Mouse (Mus musculus): Measurements from ENCODE around the gene Ankfy1.
"Not testable (repeated sequence)": the region's sequence is repeated elsewhere in the genome, so short reads cannot be mapped to it uniquely, and the experiment has no call there.

The Ankfy1 gene

GRCm38 (mm10) chr11:72760781-72761180, 71.0 kb downstream of the Ankfy1 start:
- Histone ChIP-seq H3K36me3 (ENCODE audit: insufficient read depth, low read length) (peaks cover 88% of the 10 kb centered on the region), H3K27me3 (ENCODE audit: insufficient read depth, low read length) (no peaks in the 10 kb centered on the region), H3K9me3 (ENCODE audit: low read length) (no peaks in the 10 kb centered on the region), H3K4me1 (replicated peaks; ENCODE audit: low read depth, low read length) (no peaks in the 10 kb centered on the region), H3K4me3 (replicated peaks; ENCODE audit: low read length) (no peak overlapping the region)
- no peak for TF ChIP-seq POU5F1 (IDR thresholded peaks at IDR 0.05; ENCODE audit: borderline replicate concordance, low read length)
- TF ChIP-seq NANOG (IDR thresholded peaks at IDR 0.05; ENCODE audit: borderline replicate concordance, low read length) = no peak
- TF ChIP-seq CTCF (conservative IDR thresholded peaks at IDR 0.05; ENCODE audit: low read length) = no peak

- no peaks in the 10 kb centered on the region for H3K4me1 ChIP-seq (replicated peaks; ENCODE audit: low read depth, low read length)
- H3K36me3 ChIP-seq (ENCODE audit: insufficient read depth, low read length) = peaks cover 75% of the 10 kb centered on the region
- H3K9me3 ChIP-seq (ENCODE audit: low read length) = no peaks in the 10 kb centered on the region
- H3K27me3 ChIP-seq (ENCODE audit: insufficient read depth, low read length) = no peaks in the 10 kb centered on the region
- no peak overlapping the region for H3K4me3 ChIP-seq (replicated peaks; ENCODE audit: low read length)
- TF ChIP-seq CTCF (conservative IDR thresholded peaks at IDR 0.05; ENCODE audit: low read length) (no peak), NANOG (IDR thresholded peaks at IDR 0.05; ENCODE audit: borderline replicate concordance, low read length) (no peak), POU5F1 (IDR thresholded peaks at IDR 0.05; ENCODE audit: borderline replicate concordance, low read length) (no peak)
Observed at GRCm38 (mm10) chr11:72764270-72764669, 74.5 kb downstream of the Ankfy1 start.

GRCm38 (mm10) chr11:72767716-72768115, 77.9 kb downstream of the Ankfy1 start:
- Histone ChIP-seq H3K9me3 (ENCODE audit: low read length) (no peaks in the 10 kb centered on the region), H3K4me3 (replicated peaks; ENCODE audit: low read length) (no peak overlapping the region), H3K27me3 (ENCODE audit: insufficient read depth, low read length) (no peaks in the 10 kb centered on the region), H3K36me3 (ENCODE audit: insufficient read depth, low read length) (peaks cover 53% of the 10 kb centered on the region), H3K4me1 (replicated peaks; ENCODE audit: low read depth, low read length) (peaks cover 6% of the 10 kb centered on the region)
- TF ChIP-seq CTCF (conservative IDR thresholded peaks at IDR 0.05; ENCODE audit: low read length) (no peak), POU5F1 (IDR thresholded peaks at IDR 0.05; ENCODE audit: borderline replicate concordance, low read length) (no peak), NANOG (IDR thresholded peaks at IDR 0.05; ENCODE audit: borderline replicate concordance, low read length) (no peak)

- Histone ChIP-seq H3K4me3 (replicated peaks; ENCODE audit: low read length) (no peak overlapping the region), H3K36me3 (ENCODE audit: insufficient read depth, low read length) (peaks cover 41% of the 10 kb centered on the region), H3K9me3 (ENCODE audit: low read length) (no peaks in the 10 kb centered on the region), H3K4me1 (replicated peaks; ENCODE audit: low read depth, low read length) (peaks cover 6% of the 10 kb centered on the region), H3K27me3 (ENCODE audit: insufficient read depth, low read length) (no peaks in the 10 kb centered on the region)
- TF ChIP-seq POU5F1 (IDR thresholded peaks at IDR 0.05; ENCODE audit: borderline replicate concordance, low read length) (no peak), NANOG (IDR thresholded peaks at IDR 0.05; ENCODE audit: borderline replicate concordance, low read length) (no peak), CTCF (conservative IDR thresholded peaks at IDR 0.05; ENCODE audit: low read length) (no peak)
Observed at GRCm38 (mm10) chr11:72769061-72769460, 79.3 kb downstream of the Ankfy1 start.

GRCm38 (mm10) chr11:72770324-72770723, 80.5 kb downstream of the Ankfy1 start:
- peaks cover 6% of the 10 kb centered on the region for H3K4me1 ChIP-seq (replicated peaks; ENCODE audit: low read depth, low read length)
- no peaks in the 10 kb centered on the region for H3K9me3 ChIP-seq (ENCODE audit: low read length)
- TF ChIP-seq NANOG (IDR thresholded peaks at IDR 0.05; ENCODE audit: borderline replicate concordance, low read length) (no peak), POU5F1 (IDR thresholded peaks at IDR 0.05; ENCODE audit: borderline replicate concordance, low read length) (no peak), CTCF (conservative IDR thresholded peaks at IDR 0.05; ENCODE audit: low read length) (no peak)
- H3K27me3 ChIP-seq (ENCODE audit: insufficient read depth, low read length) = no peaks in the 10 kb centered on the region
- peaks cover 33% of the 10 kb centered on the region for H3K36me3 ChIP-seq (ENCODE audit: insufficient read depth, low read length)
- H3K4me3 ChIP-seq (replicated peaks; ENCODE audit: low read length) = no peak overlapping the region

GRCm38 (mm10) chr11:72770816-72771215, 81.0 kb downstream of the Ankfy1 start:
- Histone ChIP-seq H3K36me3 (ENCODE audit: insufficient read depth, low read length) (peaks cover 33% of the 10 kb centered on the region), H3K27me3 (ENCODE audit: insufficient read depth, low read length) (no peaks in the 10 kb centered on the region), H3K4me1 (replicated peaks; ENCODE audit: low read depth, low read length) (peaks cover 6% of the 10 kb centered on the region), H3K9me3 (ENCODE audit: low read length) (no peaks in the 10 kb centered on the region), H3K4me3 (replicated peaks; ENCODE audit: low read length) (no peak overlapping the region)
- TF ChIP-seq NANOG (IDR thresholded peaks at IDR 0.05; ENCODE audit: borderline replicate concordance, low read length) = no peak
- TF ChIP-seq CTCF (conservative IDR thresholded peaks at IDR 0.05; ENCODE audit: low read length) = no peak
- TF ChIP-seq POU5F1 (IDR thresholded peaks at IDR 0.05; ENCODE audit: borderline replicate concordance, low read length) = no peak

GRCm38 (mm10) chr11:72771461-72771860, 81.7 kb downstream of the Ankfy1 start:
- Histone ChIP-seq H3K4me3 (replicated peaks; ENCODE audit: low read length) (no peak overlapping the region), H3K27me3 (ENCODE audit: insufficient read depth, low read length) (no peaks in the 10 kb centered on the region), H3K9me3 (ENCODE audit: low read length) (peaks cover 6% of the 10 kb centered on the region), H3K36me3 (ENCODE audit: insufficient read depth, low read length) (peaks cover 33% of the 10 kb centered on the region), H3K4me1 (replicated peaks; ENCODE audit: low read depth, low read length) (peaks cover 6% of the 10 kb centered on the region)
- no peak for TF ChIP-seq NANOG (IDR thresholded peaks at IDR 0.05; ENCODE audit: borderline replicate concordance, low read length)
- no peak for TF ChIP-seq CTCF (conservative IDR thresholded peaks at IDR 0.05; ENCODE audit: low read length)
- TF ChIP-seq POU5F1 (IDR thresholded peaks at IDR 0.05; ENCODE audit: borderline replicate concordance, low read length) = no peak

GRCm38 (mm10) chr11:72772611-72773010, 82.8 kb downstream of the Ankfy1 start:
- H3K4me3 ChIP-seq (replicated peaks; ENCODE audit: low read length); H3K4me1 ChIP-seq (replicated peaks; ENCODE audit: low read depth, low read length); H3K9me3 ChIP-seq (ENCODE audit: low read length); H3K27me3 ChIP-seq (ENCODE audit: insufficient read depth, low read length): not testable (repeated sequence)
- peaks cover 26% of the 10 kb centered on the region for H3K36me3 ChIP-seq (ENCODE audit: insufficient read depth, low read length)

GRCm38 (mm10) chr11:72778957-72779356, 89.2 kb downstream of the Ankfy1 start:
- no peak for TF ChIP-seq POU5F1 (IDR thresholded peaks at IDR 0.05; ENCODE audit: borderline replicate concordance, low read length)
- no peak for TF ChIP-seq NANOG (IDR thresholded peaks at IDR 0.05; ENCODE audit: borderline replicate concordance, low read length)
- no peak for TF ChIP-seq CTCF (conservative IDR thresholded peaks at IDR 0.05; ENCODE audit: low read length)
- H3K27me3 ChIP-seq (ENCODE audit: insufficient read depth, low read length) = no peaks in the 10 kb centered on the region

More at GRCm38 (mm10) chr11:72778957-72779356, 89.2 kb downstream of the Ankfy1 start:
- peaks cover 6% of the 10 kb centered on the region for H3K9me3 ChIP-seq (ENCODE audit: low read length)
- no peaks in the 10 kb centered on the region for H3K36me3 ChIP-seq (ENCODE audit: insufficient read depth, low read length)
- no peak overlapping the region for H3K4me3 ChIP-seq (replicated peaks; ENCODE audit: low read length)
- 0 out of 2 replicates have a peak, but pooled peaks cover under 1% of the 10 kb centered on the region for H3K4me1 ChIP-seq (replicated peaks; ENCODE audit: low read depth, low read length)
